Mouse (Mus musculus): ENCODE data around the gene Lmbr1l.
A peak's percentile ranks its signal among the peaks of the same experiment; 100 is the strongest.
"Not testable (repeated sequence)": the region's sequence is repeated elsewhere in the genome, so short reads cannot be mapped to it uniquely, and the experiment has no call there.

Gene Lmbr1l

GRCm38 (mm10) chr15:98934217-98934839 lies 16.3 kb upstream of the Lmbr1l start, which contains the start of gene Tuba1b:
TSS of gene Tuba1b (minus strand) at chr15:98934565.
- DNase-seq: peak; percentile 87

DNA sequence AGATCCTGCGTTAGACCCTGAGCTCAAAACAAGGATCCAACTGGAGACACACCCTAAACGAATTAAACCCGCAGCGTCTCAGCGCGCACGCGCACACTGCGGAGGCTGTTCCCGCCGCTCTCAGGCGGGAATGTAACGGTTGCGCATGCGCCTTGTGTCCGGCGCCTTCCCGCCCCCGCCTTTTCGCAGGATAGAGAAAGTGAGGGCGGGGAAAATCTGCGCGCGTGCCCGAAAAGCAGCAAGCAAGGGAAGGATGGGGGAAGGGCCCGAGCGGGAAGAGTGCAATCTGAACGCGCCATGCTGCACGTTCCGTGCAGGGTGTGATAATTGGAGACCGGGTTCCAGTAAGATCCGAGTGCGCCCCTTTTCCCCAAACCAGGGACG lies 15.8 kb upstream of the Lmbr1l start:
- peak; percentile 97 for DNase-seq

GRCm38 (mm10) chr15:98933004-98933671 lies 15.1 kb upstream of the Lmbr1l start:
- DNase-seq: not testable (repeated sequence)

- no peak for DNase-seq
Observed at GRCm38 (mm10) chr15:98930998-98931397, 13.0 kb upstream of the Lmbr1l start.

DNA sequence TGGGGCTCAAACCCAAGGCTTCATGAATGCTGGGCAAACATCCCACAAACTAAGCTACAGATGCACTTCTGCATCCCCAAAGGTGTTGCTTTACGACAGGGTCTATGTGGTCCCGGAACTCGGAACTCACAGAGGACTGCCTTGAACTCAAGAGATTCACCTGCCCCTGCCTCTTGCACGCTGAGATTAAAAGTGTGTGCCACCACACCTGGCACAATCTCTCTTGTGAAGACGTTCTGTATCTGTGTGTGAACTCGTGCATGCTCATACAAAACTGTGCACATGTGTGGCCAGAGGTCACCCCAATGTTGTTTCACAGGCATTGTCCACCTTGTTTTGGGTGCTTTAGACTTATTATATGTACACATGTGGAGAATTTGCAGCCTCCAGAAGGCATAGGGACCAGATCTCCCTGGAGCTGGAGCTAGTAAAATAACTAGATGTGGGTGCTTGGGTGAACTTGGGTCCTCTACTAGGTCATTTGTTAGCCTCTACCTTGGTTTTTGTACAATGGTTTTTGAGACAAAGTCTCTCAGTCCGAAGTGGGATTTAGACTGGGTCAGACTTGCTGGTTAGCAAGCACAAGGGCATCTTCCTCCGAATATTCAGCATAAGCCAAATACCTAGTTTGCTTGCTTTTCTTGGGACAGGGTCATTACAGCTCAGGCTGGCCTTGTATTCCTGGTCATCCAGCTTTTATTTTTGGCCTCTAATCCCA lies 12.1 kb upstream of the Lmbr1l start:
- no peak for DNase-seq

- peak; percentile 47 for DNase-seq
Observed at GRCm38 (mm10) chr15:98928598-98929240, 10.7 kb upstream of the Lmbr1l start.

DNA sequence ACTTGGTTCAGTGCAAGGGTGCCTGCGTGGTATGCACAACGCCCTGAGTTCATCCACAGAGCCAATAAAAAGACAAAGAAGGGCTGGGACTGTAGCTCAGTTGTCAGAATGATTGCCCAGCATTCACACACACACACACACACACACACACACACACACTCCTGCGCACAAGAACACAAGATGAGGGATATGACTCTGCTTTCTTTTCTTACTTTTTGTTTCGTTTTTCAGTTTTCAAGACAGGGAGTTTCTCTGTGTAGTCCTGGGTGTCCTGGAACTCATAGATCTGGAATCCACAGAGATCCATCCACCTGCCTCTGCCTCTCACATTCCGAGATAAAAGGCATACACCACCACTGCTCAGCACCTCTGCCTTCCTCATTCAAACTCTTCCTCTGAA lies 9.5 kb upstream of the Lmbr1l start:
- no peak for DNase-seq

DNA sequence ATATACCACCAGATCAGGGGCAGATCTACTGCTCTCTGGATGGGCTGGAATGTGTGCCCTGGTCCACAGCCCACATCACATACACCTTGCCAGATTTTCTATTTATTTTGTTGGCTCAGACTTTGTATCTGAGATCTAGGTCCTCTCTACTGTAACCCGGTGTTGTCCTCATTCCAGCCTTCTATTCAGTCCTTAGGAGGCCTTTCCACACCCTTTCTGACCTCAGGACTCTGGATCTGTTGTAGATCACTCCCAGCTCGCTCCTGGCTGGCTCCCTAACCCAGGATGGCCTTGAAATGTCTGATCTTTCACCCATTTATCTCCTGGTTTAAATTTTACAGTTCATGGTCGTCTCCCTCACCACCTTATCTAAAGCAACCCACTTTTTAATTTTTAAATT lies 6.7 kb upstream of the Lmbr1l start:
- DNase-seq: no peak

GRCm38 (mm10) chr15:98923031-98923537 lies 5.1 kb upstream of the Lmbr1l start:
- no peak for DNase-seq

- no peak for DNase-seq
Observed at GRCm38 (mm10) chr15:98922581-98922980, 4.5 kb upstream of the Lmbr1l start.

DNA sequence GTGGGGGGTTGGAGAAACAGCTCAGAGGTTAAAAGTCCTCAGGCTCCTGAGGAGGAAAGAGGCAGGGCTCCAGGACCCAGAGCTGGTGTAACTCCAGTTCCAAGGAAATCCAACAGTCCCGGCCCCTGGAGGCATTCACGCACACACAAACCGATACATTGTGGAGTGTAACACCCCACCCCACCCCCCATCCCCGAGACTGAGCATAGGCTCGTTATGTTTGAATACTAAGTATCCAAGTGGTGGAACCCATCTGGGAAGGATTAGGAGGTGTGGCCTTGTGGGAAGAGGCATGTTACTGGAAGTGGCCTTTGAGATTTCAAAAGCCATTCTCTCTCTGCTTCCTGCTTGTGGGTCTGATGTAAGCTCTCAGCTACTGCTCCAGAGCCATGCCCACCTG lies 3.5 kb upstream of the Lmbr1l start:
- no peak for DNase-seq

DNA sequence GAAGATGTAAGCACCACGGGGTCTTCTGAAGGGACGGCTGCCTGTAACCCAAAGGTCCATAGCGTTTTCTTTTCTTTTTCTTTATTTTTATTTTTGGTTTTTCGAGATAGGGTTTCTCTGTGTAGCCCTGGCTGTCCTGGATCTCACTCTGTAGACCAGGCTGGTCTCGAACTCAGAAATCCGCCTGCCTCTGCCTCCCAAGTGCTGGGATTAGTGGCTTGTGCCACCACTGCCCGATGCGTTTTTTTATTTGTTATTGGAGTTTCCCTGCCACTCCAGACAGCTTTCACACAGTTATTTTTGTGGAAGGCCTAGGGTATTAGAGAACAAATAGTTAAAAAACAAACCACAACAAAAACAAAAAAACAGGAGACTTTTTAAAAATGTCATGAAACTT lies 466 bp upstream of the Lmbr1l start:
- DNase-seq: not testable (repeated sequence)

- no peak for DNase-seq
Observed at GRCm38 (mm10) chr15:98917091-98917490, 940 bp downstream of the Lmbr1l start.

GRCm38 (mm10) chr15:98916016-98916415 lies 2.0 kb downstream of the Lmbr1l start:
- DNase-seq: no peak

GRCm38 (mm10) chr15:98914903-98915302 lies 3.1 kb downstream of the Lmbr1l start:
- no peak for DNase-seq

DNA sequence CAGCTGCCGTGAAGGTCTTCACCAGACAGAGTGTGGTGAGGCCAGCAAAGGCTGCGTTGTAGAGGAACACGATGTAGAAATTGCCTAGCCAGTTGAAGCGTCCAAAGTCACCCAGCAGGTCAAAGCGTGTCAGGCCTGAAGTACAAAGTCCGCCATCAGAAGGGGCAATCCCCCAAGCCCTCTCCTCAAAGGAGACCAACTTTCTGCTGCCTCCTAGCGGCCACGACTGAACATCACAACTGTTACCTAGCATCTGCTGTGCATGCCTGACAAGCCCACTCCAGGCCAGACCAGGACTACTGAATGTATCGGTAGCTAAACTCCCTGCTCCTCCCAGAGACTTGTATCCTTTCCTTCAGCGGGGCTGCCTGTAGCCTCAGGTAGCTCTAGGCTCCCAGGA lies 13.3 kb downstream of the Lmbr1l start:
- peak; percentile 58 for DNase-seq

DNA sequence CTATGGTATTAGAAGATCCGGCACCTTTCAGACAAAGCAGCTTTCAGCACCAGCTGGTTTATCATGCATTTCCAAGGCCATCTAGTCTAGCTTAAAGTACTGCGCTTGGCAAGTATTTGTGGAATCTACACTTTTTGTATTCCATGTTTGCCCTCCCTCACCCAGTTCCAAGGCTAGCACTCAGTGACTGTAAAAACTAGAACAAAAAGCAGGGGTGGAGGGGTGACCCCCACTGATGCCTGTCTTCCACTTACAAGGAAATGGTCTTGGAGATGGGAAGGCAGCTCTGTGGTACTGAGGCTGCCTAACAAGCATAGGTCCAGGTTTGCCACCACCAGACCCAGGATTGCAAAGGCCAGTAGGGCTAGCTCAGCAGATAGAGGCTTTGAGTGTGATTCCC lies 15.4 kb downstream of the Lmbr1l start:
- no peak for DNase-seq

GRCm38 (mm10) chr15:98901530-98901929 lies 16.5 kb downstream of the Lmbr1l start:
- DNase-seq: no peak

- no peak for DNase-seq
Observed at GRCm38 (mm10) chr15:98897928-98898800, 19.9 kb downstream of the Lmbr1l start, which contains the start of gene Dhh. TSS of gene Dhh (minus strand) at chr15:98898540.

DNA sequence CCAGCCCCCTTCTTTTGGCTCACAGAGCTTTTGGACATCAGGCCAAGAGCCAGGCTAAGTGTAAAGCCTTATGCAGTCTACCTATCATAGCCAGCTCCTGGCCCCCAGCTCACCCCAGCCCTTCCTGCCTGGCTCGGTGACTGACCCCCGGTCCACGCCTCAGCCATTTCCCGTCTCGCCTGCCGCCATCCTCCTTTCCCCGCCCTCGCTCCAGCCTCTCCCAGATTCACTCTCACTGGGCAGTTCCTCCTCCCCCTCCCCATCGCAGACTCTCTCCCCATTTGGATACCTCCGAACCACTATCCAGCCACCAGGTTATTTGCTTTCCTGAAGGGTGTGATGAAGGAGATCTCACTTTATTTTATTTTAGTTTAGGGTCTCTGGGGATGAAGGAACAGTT lies 20.5 kb downstream of the Lmbr1l start:
- DNase-seq: no peak

DNA sequence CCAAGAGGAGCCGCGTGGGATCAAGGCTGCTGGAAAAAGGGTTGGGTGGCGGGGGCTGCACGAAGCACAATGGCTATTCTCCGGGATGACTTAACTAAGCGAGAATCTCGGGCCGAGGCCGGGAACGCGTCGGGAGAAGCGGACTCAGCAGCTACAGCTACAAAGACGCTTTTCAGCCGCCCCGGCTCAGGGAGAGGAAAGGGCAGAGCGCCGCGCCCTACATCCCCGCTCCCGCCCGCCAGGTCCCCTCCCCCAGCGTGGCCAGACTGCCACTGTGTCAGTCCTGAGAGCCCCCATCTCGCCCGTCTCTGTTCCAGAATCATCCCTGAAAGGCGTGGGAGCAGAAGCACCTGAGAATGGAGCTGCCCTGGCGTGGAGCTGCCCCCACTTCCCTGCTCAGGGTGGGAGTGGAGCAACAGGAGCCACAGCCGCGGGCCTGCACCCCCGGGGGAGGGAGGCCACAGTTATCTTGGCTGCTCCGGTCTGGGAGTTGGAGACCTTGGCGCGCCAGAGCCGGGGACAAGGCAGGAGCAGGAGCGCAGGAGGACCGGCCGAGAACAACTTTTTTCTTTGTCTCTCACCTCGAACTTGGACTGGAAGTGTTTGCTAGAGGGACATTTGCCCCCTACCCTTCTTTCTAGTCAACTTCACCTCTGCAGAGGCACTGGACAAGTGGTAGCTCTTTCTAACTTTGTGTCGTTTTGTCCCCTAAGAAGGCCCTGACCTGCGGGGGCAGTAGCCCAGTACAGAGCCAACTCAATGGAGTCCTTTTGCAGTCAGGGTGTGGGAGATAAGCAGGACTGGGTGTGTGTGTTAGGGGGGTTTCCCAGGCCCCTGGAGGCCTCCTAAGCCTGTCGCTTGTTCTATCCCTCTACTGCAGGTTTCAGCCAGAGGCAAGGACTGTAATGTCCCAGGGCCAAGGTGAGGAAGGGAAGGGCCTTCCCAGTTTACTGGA lies 22.1 kb downstream of the Lmbr1l start:
- DNase-seq: peak; percentile 29

Data from right cerebral cortex, postnatal 4 days (tissue).